ENCODE assay signal across 44 mouse cellular contexts in genomic region chr1:58238961-58239360, GRCm38 (mm10). TPM values are rescaled to one million over a fixed set of nuclear protein-coding genes. Genes with fewer than 3 reads are reported as not detected.
"Had no signal": no experiment of that assay in that cellular context is flagged by ENCODE, and none has a peak within 500 bp of the region (broad histone marks: within the 10 kb centered on the region; RNA-seq: fewer than 3 reads in every experiment).

No protein-coding gene starts in this region.

- H3K27ac ChIP-seq: hindbrain, embryonic 10.5 days; hindbrain, embryonic 12.5 days; hindbrain, embryonic 13.5 days; hindbrain, embryonic 14.5 days; hindbrain, embryonic 15.5 days; hindbrain, postnatal 0 days; intestine, embryonic 15.5 days; kidney, embryonic 15.5 days; kidney, postnatal 0 days; layer of hippocampus, adult 2 months; left cerebral cortex, adult 2 months had no signal

- H3K4me3 ChIP-seq: heart, embryonic 13.5 days; heart, embryonic 15.5 days; hindbrain, embryonic 10.5 days; hindbrain, embryonic 12.5 days; hindbrain, embryonic 13.5 days; hindbrain, embryonic 15.5 days; intestine, embryonic 15.5 days; kidney, embryonic 15.5 days; layer of hippocampus, adult 2 months; left cerebral cortex, adult 2 months had no signal

- H3K27me3 ChIP-seq: heart, embryonic 13.5 days; heart, embryonic 15.5 days; hindbrain, embryonic 12.5 days; hindbrain, embryonic 13.5 days; hindbrain, embryonic 15.5 days; intestine, embryonic 15.5 days; kidney, embryonic 15.5 days had no signal

- H3K4me1 ChIP-seq: hindbrain, embryonic 10.5 days; hindbrain, embryonic 12.5 days; hindbrain, embryonic 13.5 days; hindbrain, embryonic 15.5 days had no signal

- ATAC-seq: hindbrain, embryonic 16.5 days; hindbrain, postnatal 0 days; inflammation-experienced regulatory T-cells, adult 6 months; intestine, embryonic 15.5 days; intestine, embryonic 16.5 days; intestine, postnatal 0 days had no signal

- H3K36me3 ChIP-seq: heart, embryonic 13.5 days; heart, embryonic 15.5 days; hindbrain, embryonic 10.5 days; hindbrain, embryonic 12.5 days; hindbrain, embryonic 13.5 days; hindbrain, embryonic 15.5 days; intestine, embryonic 15.5 days; kidney, embryonic 15.5 days had no signal

- H3K4me2 ChIP-seq: heart, embryonic 11.5 days; heart, embryonic 13.5 days; heart, embryonic 15.5 days; hindbrain, embryonic 12.5 days; hindbrain, embryonic 13.5 days; hindbrain, embryonic 14.5 days; hindbrain, embryonic 15.5 days; intestine, embryonic 15.5 days; kidney, embryonic 15.5 days had no signal

- H3K9ac ChIP-seq: heart, embryonic 15.5 days; hindbrain, embryonic 12.5 days; hindbrain, embryonic 13.5 days; hindbrain, embryonic 14.5 days; hindbrain, embryonic 15.5 days; intestine, embryonic 15.5 days; kidney, embryonic 15.5 days had no signal

- H3K9me3 ChIP-seq: heart, embryonic 13.5 days; heart, embryonic 15.5 days; hindbrain, embryonic 10.5 days; hindbrain, embryonic 12.5 days; hindbrain, embryonic 13.5 days; hindbrain, embryonic 15.5 days; intestine, embryonic 15.5 days; kidney, embryonic 15.5 days had no signal

- DNase-seq: heart, postnatal 10 days; heart, postnatal 14 days; heart, postnatal 36 days; heart, postnatal 4 days; kidney, adult 11 months; kidney, adult 18-20 months; kidney, adult 2 months; kidney, adult 8-10 months; kidney, adult 9 months; kidney, postnatal 10 days; kidney, postnatal 14 days; kidney, postnatal 25 days; kidney, postnatal 36 days; kidney, postnatal 4 days; layer of hippocampus, adult 9-11 months; layer of hippocampus, postnatal 36 days had no signal

RNA-seq across cellular contexts. Expression of gene Aox4, which starts 28.8 kb away (rescaled TPM):
- total RNA-seq: heart, postnatal 10 days; heart, postnatal 14 days; heart, postnatal 25 days; heart, postnatal 36 days; heart, postnatal 4 days had no signal
- polyA plus RNA-seq: heart, postnatal 0 days; hindbrain, embryonic 11.5 days; inflammation-experienced regulatory T-cells, adult 6 months; intestine, postnatal 0 days; large intestine, adult 2 months had no signal

RNA-seq across cellular contexts. Expression of gene Aox2, which starts 39.2 kb away (rescaled TPM):
- total RNA-seq: heart, postnatal 25 days; heart, postnatal 36 days; hematopoietic stem cell, adult 5-6 weeks; hindbrain, postnatal 0 days; layer of hippocampus, adult 18-20 months; layer of hippocampus, adult 2 months; layer of hippocampus, postnatal 14 days; layer of hippocampus, postnatal 25 days; layer of hippocampus, postnatal 36 days; left cerebral cortex, adult 18-20 months had no signal
- polyA plus RNA-seq: heart, embryonic 11.5 days; heart, embryonic 13.5 days; heart, embryonic 14.5 days; heart, embryonic 15.5 days; heart, postnatal 0 days; inflammation-experienced regulatory T-cells, adult 6 months had no signal
